Mouse (Mus musculus) megakaryocyte, embryonic 14.5 days (primary cell): ENCODE measurements around the gene Cd96.

ENCODE experiments used
- FLI1 ChIP-seq: IDR thresholded peaks from 2 replicates; pipeline ENCODE4 v1.6.1; 2012; ENCODE audit warnings: low read length, inconsistent platforms, mixed read lengths
- GATA1 ChIP-seq: IDR thresholded peaks from 3 replicates; pipeline ENCODE4 v1.6.1; 2012; ENCODE audit warnings: mixed read lengths, low read length, inconsistent platforms, borderline replicate concordance

DNA sequence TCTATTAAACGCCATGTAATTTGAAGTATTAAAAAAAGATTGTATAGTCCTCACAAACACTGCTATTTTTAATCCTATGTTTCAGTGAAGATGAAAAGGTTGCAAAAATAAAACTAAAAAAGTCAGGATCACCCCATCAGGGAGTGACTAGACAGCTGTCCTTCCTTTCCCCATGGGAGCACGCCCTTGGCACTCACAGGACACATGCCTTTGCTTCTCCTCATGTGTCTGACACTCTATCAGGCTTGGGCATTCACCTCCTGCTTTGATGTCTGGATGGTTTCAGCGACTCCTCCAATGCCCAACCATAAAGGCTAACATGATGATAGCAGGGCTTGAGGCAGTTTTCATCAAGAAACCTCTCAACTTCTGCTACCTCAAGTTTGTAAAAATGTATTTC is 46.9 kb upstream of the Cd96 start:
- no peak for TF ChIP-seq GATA1
- no peak for TF ChIP-seq FLI1
